Mouse (Mus musculus): ENCODE results near the gene 1700067K01Rik. TPM values are rescaled to one million over a fixed set of nuclear protein-coding genes. Genes with fewer than 3 reads are reported as not detected.

1700067K01Rik gene
- polyA plus RNA-seq, 1 experiment from 2014 or later: 0.58 TPM

MicroRNAs within 50 kb of the gene (microRNA counts, 519-probe panel; counts per million panel counts)
- not detected for microRNA mmu-miR-1199

Small RNA genes within 50 kb of the gene (microRNA-seq; reads per million reads assigned to microRNA genes)
- gene Mir1199: not detected
- gene Mir8111: 1.8 reads per million

Other genes starting within 250 kb of the 1700067K01Rik start
- gene Adgrl1, start 101.4 kb upstream of the 1700067K01Rik start, polyA plus RNA-seq (2015; fragmentation: Nextera tagmentation; extraction: Ambion mirVana): 1.1 and 1.6 TPM in 2 replicates
- 0.39 and 0.47 TPM in 2 replicates for gene Gm10644, start 46.3 kb upstream of the 1700067K01Rik start, polyA plus RNA-seq (2015; fragmentation: Nextera tagmentation; extraction: Ambion mirVana)
- 116 and 118 TPM in 2 replicates for gene Asf1b, start 46.0 kb upstream of the 1700067K01Rik start, polyA plus RNA-seq (2015; fragmentation: Nextera tagmentation; extraction: Ambion mirVana)
- gene Prkaca, start 28.5 kb upstream of the 1700067K01Rik start, polyA plus RNA-seq (2015; fragmentation: Nextera tagmentation; extraction: Ambion mirVana): 51.2 and 51.5 TPM in 2 replicates
- 5.8 and 6.9 TPM in 2 replicates for gene Samd1, start 3.8 kb upstream of the 1700067K01Rik start, polyA plus RNA-seq (2015; fragmentation: Nextera tagmentation; extraction: Ambion mirVana)
- gene 2210011C24Rik, start 10.7 kb downstream of the 1700067K01Rik start, polyA plus RNA-seq (2015; fragmentation: Nextera tagmentation; extraction: Ambion mirVana): not detected in 2 replicates
- 0.15 and 0.23 TPM in 2 replicates for gene Palm3, start 20.0 kb downstream of the 1700067K01Rik start, polyA plus RNA-seq (2015; fragmentation: Nextera tagmentation; extraction: Ambion mirVana)
- gene Il27ra, start 41.1 kb downstream of the 1700067K01Rik start, polyA plus RNA-seq (2015; fragmentation: Nextera tagmentation; extraction: Ambion mirVana): 0.74 and 1.3 TPM in 2 replicates
- 0.15 TPM in 1 of 2 replicates, not detected in the other for gene Rln3, start 43.5 kb downstream of the 1700067K01Rik start, polyA plus RNA-seq (2015; fragmentation: Nextera tagmentation; extraction: Ambion mirVana)
- gene Gm10643, start 63.6 kb downstream of the 1700067K01Rik start, polyA plus RNA-seq (2015; fragmentation: Nextera tagmentation; extraction: Ambion mirVana): 0.24 and 0.30 TPM in 2 replicates
- 2.4 and 2.9 TPM in 2 replicates for gene Rfx1, start 65.3 kb downstream of the 1700067K01Rik start, polyA plus RNA-seq (2015; fragmentation: Nextera tagmentation; extraction: Ambion mirVana)
- 3.2 and 3.5 TPM in 2 replicates for gene Dcaf15, start 103.3 kb downstream of the 1700067K01Rik start, polyA plus RNA-seq (2015; fragmentation: Nextera tagmentation; extraction: Ambion mirVana)
- gene Podnl1, start 124.5 kb downstream of the 1700067K01Rik start, polyA plus RNA-seq (2015; fragmentation: Nextera tagmentation; extraction: Ambion mirVana): not detected in 2 replicates
- gene Cc2d1a, start 146.4 kb downstream of the 1700067K01Rik start, polyA plus RNA-seq (2015; fragmentation: Nextera tagmentation; extraction: Ambion mirVana): 5.4 and 5.5 TPM in 2 replicates
- gene 4930432K21Rik, start 146.5 kb downstream of the 1700067K01Rik start, polyA plus RNA-seq (2015; fragmentation: Nextera tagmentation; extraction: Ambion mirVana): 0.25 and 0.41 TPM in 2 replicates
- gene Nanos3, start 183.7 kb downstream of the 1700067K01Rik start, polyA plus RNA-seq (2015; fragmentation: Nextera tagmentation; extraction: Ambion mirVana): 0.31 TPM in 2 replicates
- gene Zswim4, start 235.6 kb downstream of the 1700067K01Rik start, polyA plus RNA-seq (2015; fragmentation: Nextera tagmentation; extraction: Ambion mirVana): 2.0 and 2.5 TPM in 2 replicates
- 176 and 183 TPM in 2 replicates for gene D8Ertd738e, start 248.2 kb downstream of the 1700067K01Rik start, polyA plus RNA-seq (2015; fragmentation: Nextera tagmentation; extraction: Ambion mirVana)

All from liver, embryonic 15.5 days (tissue).